Comparison of ENCODE assay signal across 17 mouse cellular contexts in genomic region chr4:136186315-136186714, GRCm38 (mm10). TPM values are rescaled to one million over a fixed set of nuclear protein-coding genes. Genes with fewer than 3 reads are reported as not detected.
DNase-seq lines count a peak whose midpoint lies in the region; ATAC-seq and TF ChIP-seq lines count a peak whose summit lies in the region.
"Had no signal": no experiment of that assay in that cellular context is flagged by ENCODE, and none has a peak within 500 bp of the region (broad histone marks: within the 10 kb centered on the region; RNA-seq: fewer than 3 reads in every experiment).

No protein-coding gene starts in this region.

- WGBS in lung, postnatal 0 days: 56% methylated on average over 8 of the region's 8 CpGs
- 79% methylated on average over 8 of the region's 8 CpGs for WGBS in liver, embryonic 12.5 days (ENCODE audit: insufficient replicate concordance)
- 55% methylated on average over 8 of the region's 8 CpGs for WGBS in small intestine, adult 2 months

- H3K4me1 ChIP-seq in lung, postnatal 0 days (ENCODE audit: insufficient read depth, low read depth, low read length): peaks cover 12% of the 10 kb centered on the region; the same call in 1 of the 2 replicates
- peaks cover 87% of the 10 kb centered on the region for H3K4me1 ChIP-seq in liver, embryonic 12.5 days
- peaks cover 25% of the 10 kb centered on the region for H3K4me1 ChIP-seq in small intestine, adult 2 months (ENCODE audit: control insufficient read depth, insufficient read depth, insufficient read length, low read length)
- H3K4me1 ChIP-seq: midbrain, embryonic 15.5 days had no signal

- H3K27ac ChIP-seq in lung, postnatal 0 days (ENCODE audit: low read length): peak overlapping the region; percentile 90
- H3K27ac ChIP-seq in liver, embryonic 12.5 days: peak overlapping the region; percentile 93
- H3K27ac ChIP-seq in small intestine, adult 2 months (ENCODE audit: insufficient read depth, low read depth, low read length): peak overlapping the region; percentile 66
- H3K27ac ChIP-seq: forebrain, embryonic 15.5 days; layer of hippocampus, adult 2 months; midbrain, embryonic 15.5 days had no signal

- 0 out of 2 replicates have a peak, but pooled peaks have one; percentile 26 for TF ChIP-seq POLR2A in small intestine, adult 2 months (IDR thresholded peaks at IDR 0.05; ENCODE audit: low read depth, low read length)

- H3K9ac ChIP-seq in lung, postnatal 0 days (replicated peaks; ENCODE audit: low read depth): no peak overlapping the region; the same call in 1 of the 2 replicates
- H3K9ac ChIP-seq in liver, embryonic 12.5 days: peak overlapping the region; percentile 43; the same call in 1 of the 2 replicates
- H3K9ac ChIP-seq: embryonic facial prominence, embryonic 15.5 days; forebrain, embryonic 15.5 days; heart, embryonic 12.5 days; midbrain, embryonic 15.5 days had no signal

- ATAC-seq in lung, postnatal 0 days: peak; percentile 16
- peak; percentile 32; the same call in 1 of the 2 replicates for ATAC-seq in granulocyte monocyte progenitor cell, adult 5-6 weeks (replicated peaks; ENCODE audit: poor library complexity, severe bottlenecking)
- ATAC-seq in liver, embryonic 12.5 days: no peak
- ATAC-seq: forebrain, embryonic 15.5 days; hindbrain, embryonic 16.5 days; midbrain, embryonic 15.5 days had no signal

- peak overlapping the region; percentile 38 for H3K4me2 ChIP-seq in lung, postnatal 0 days (replicated peaks; ENCODE audit: low read depth, low read length)
- H3K4me2 ChIP-seq in liver, embryonic 12.5 days: peak overlapping the region; percentile 26
- H3K4me2 ChIP-seq: embryonic facial prominence, embryonic 15.5 days; forebrain, embryonic 15.5 days; heart, embryonic 12.5 days; midbrain, embryonic 15.5 days had no signal

- no peaks in the 10 kb centered on the region for H3K9me3 ChIP-seq in lung, postnatal 0 days (ENCODE audit: low read length)
- no peaks in the 10 kb centered on the region for H3K9me3 ChIP-seq in liver, embryonic 12.5 days (replicated peaks)
- H3K9me3 ChIP-seq: embryonic facial prominence, embryonic 15.5 days; forebrain, embryonic 15.5 days; heart, embryonic 12.5 days; midbrain, embryonic 15.5 days had no signal

- DNase-seq in lung, postnatal 0 days (ENCODE audit: low spot score): peak; percentile 42
- no peak for DNase-seq in lung, postnatal 4 days
- DNase-seq in urinary bladder, adult 2 months (ENCODE audit: low spot score): no peak
- no peak for DNase-seq in layer of hippocampus, adult 11-12 months (ENCODE audit: low spot score)
- DNase-seq: adrenal gland, postnatal 14 days; cerebellum, adult 9-11 months; gastrocnemius, postnatal 10 days; heart, postnatal 36 days had no signal

- no peak for TF ChIP-seq CTCF in lung, postnatal 0 days (IDR thresholded peaks at IDR 0.05)
- no peak for TF ChIP-seq CTCF in small intestine, adult 2 months (IDR thresholded peaks at IDR 0.05; ENCODE audit: extremely low read depth, insufficient read length, insufficient replicate concordance, low read depth, low read length)

- no peak overlapping the region for H3K4me3 ChIP-seq in lung, postnatal 0 days (ENCODE audit: low read depth, low read length)
- no peak overlapping the region for H3K4me3 ChIP-seq in liver, embryonic 12.5 days
- H3K4me3 ChIP-seq in small intestine, adult 2 months (ENCODE audit: low read depth, low read length): peak overlapping the region; percentile 53; the same call in 1 of the 2 replicates
- H3K4me3 ChIP-seq: embryonic facial prominence, embryonic 15.5 days; forebrain, embryonic 15.5 days; heart, embryonic 12.5 days; layer of hippocampus, adult 2 months; midbrain, embryonic 15.5 days had no signal

- no peaks in the 10 kb centered on the region for H3K27me3 ChIP-seq in lung, postnatal 0 days (replicated peaks; ENCODE audit: insufficient read depth, low read length)
- no peaks in the 10 kb centered on the region for H3K27me3 ChIP-seq in liver, embryonic 12.5 days (replicated peaks)
- H3K27me3 ChIP-seq in small intestine, adult 2 months (ENCODE audit: control insufficient read depth, insufficient read depth, low read length): no peaks in the 10 kb centered on the region
- H3K27me3 ChIP-seq: embryonic facial prominence, embryonic 15.5 days; forebrain, embryonic 15.5 days; heart, embryonic 12.5 days; midbrain, embryonic 15.5 days had no signal

- no peak for TF ChIP-seq EP300 in lung, postnatal 0 days (IDR thresholded peaks at IDR 0.05)

- no peaks in the 10 kb centered on the region for H3K36me3 ChIP-seq in lung, postnatal 0 days (ENCODE audit: insufficient read depth, low read length)
- peaks cover 100% of the 10 kb centered on the region for H3K36me3 ChIP-seq in liver, embryonic 12.5 days
- H3K36me3 ChIP-seq in small intestine, adult 2 months (ENCODE audit: control insufficient read depth, insufficient read depth, low read length): peaks cover 15% of the 10 kb centered on the region
- H3K36me3 ChIP-seq: forebrain, embryonic 15.5 days; midbrain, embryonic 15.5 days had no signal

RNA-seq across cellular contexts. Expression of gene E2f2, which starts 14.1 kb away (rescaled TPM):
- 17.8 and 19.1 TPM in 2 replicates for polyA plus RNA-seq in lung, postnatal 0 days (2015; fragmentation: Nextera tagmentation; extraction: Ambion mirVana)
- total RNA-seq in granulocyte monocyte progenitor cell, adult 5-6 weeks (2014; fragmentation: Nextera tagmentation): 2.9 and 9.4 TPM in 2 replicates
- 3.7 and 4.3 TPM in 2 replicates for total RNA-seq in granulocyte monocyte progenitor cell, adult 5-6 weeks (2017)
- 63.4 and 69.1 TPM in 2 replicates for polyA plus RNA-seq in liver, embryonic 12.5 days (2016; fragmentation: Nextera tagmentation; extraction: Ambion mirVana)
- 7.5 and 11.5 TPM in 2 replicates for polyA plus RNA-seq in small intestine, adult 2 months (2012; rRNA removed)
- polyA plus RNA-seq in urinary bladder, adult 2 months (2012; rRNA removed): 0.50 TPM in 2 replicates

RNA-seq across cellular contexts. Expression of gene Asap3, which starts 19.9 kb away (rescaled TPM):
- polyA plus RNA-seq in lung, postnatal 0 days (2015; fragmentation: Nextera tagmentation; extraction: Ambion mirVana): 5.4 and 5.5 TPM in 2 replicates
- not detected in 2 replicates for total RNA-seq in granulocyte monocyte progenitor cell, adult 5-6 weeks (2014; fragmentation: Nextera tagmentation)
- total RNA-seq in granulocyte monocyte progenitor cell, adult 5-6 weeks (2017): not detected in 2 replicates
- polyA plus RNA-seq in liver, embryonic 12.5 days (2016; fragmentation: Nextera tagmentation; extraction: Ambion mirVana): 1.5 and 1.9 TPM in 2 replicates
- 1.3 and 2.0 TPM in 2 replicates for polyA plus RNA-seq in small intestine, adult 2 months (2012; rRNA removed)
- 11.7 and 11.8 TPM in 2 replicates for polyA plus RNA-seq in urinary bladder, adult 2 months (2012; rRNA removed)

RNA-seq across cellular contexts. Expression of gene Id3, which starts 43.0 kb away (rescaled TPM):
- polyA plus RNA-seq in lung, postnatal 0 days (2015; fragmentation: Nextera tagmentation; extraction: Ambion mirVana): 430 and 477 TPM in 2 replicates
- not detected in 2 replicates for total RNA-seq in granulocyte monocyte progenitor cell, adult 5-6 weeks (2014; fragmentation: Nextera tagmentation)
- not detected in 2 replicates for total RNA-seq in granulocyte monocyte progenitor cell, adult 5-6 weeks (2017)
- 80.9 and 88.1 TPM in 2 replicates for polyA plus RNA-seq in liver, embryonic 12.5 days (2016; fragmentation: Nextera tagmentation; extraction: Ambion mirVana)
- 262 and 519 TPM in 2 replicates for polyA plus RNA-seq in small intestine, adult 2 months (2012; rRNA removed)
- 272 and 386 TPM in 2 replicates for polyA plus RNA-seq in urinary bladder, adult 2 months (2012; rRNA removed)
